Mouse (Mus musculus): ENCODE measurements around the gene Gm11492.

Gm11492 gene

GRCm38 (mm10) chr11:87566501-87566900 is at the start of gene Gm11492:
Gene Gm11492 (plus strand): TSS chr11:87566653.
- DNase-seq (ENCODE audit: low read depth), result no peak

- DNase-seq (ENCODE audit: low read depth), result no peak
These were observed 47.2 kb upstream of the Gm11492 start for GRCm38 (mm10) chr11:87519260-87519659.

- no peak for DNase-seq (ENCODE audit: low read depth)
These were observed 43.0 kb upstream of the Gm11492 start for GRCm38 (mm10) chr11:87523466-87523865.

GRCm38 (mm10) chr11:87523967-87524366 is 42.5 kb upstream of the Gm11492 start:
- no peak for DNase-seq (ENCODE audit: low read depth)

- DNase-seq (ENCODE audit: low read depth), result no peak
These were observed 41.7 kb upstream of the Gm11492 start for GRCm38 (mm10) chr11:87524780-87525179.

GRCm38 (mm10) chr11:87527364-87527763 is 39.1 kb upstream of the Gm11492 start:
- DNase-seq (ENCODE audit: low read depth), result no peak

GRCm38 (mm10) chr11:87527990-87528389 is 38.5 kb upstream of the Gm11492 start:
- DNase-seq (ENCODE audit: low read depth), result no peak

- DNase-seq (ENCODE audit: low read depth), result no peak
These were observed 34.8 kb upstream of the Gm11492 start for GRCm38 (mm10) chr11:87531695-87532094.

- DNase-seq (ENCODE audit: low read depth), result no peak
These were observed 24.2 kb upstream of the Gm11492 start for GRCm38 (mm10) chr11:87542285-87542684.

- no peak for DNase-seq (ENCODE audit: low read depth)
These were observed 23.5 kb upstream of the Gm11492 start for GRCm38 (mm10) chr11:87542906-87543305.

GRCm38 (mm10) chr11:87553342-87553741 is 13.1 kb upstream of the Gm11492 start:
- DNase-seq (ENCODE audit: low read depth), result no peak

- no peak for DNase-seq (ENCODE audit: low read depth)
These were observed 12.1 kb upstream of the Gm11492 start for GRCm38 (mm10) chr11:87554386-87554785.

GRCm38 (mm10) chr11:87555106-87555703 is 11.2 kb upstream of the Gm11492 start:
- no peak for DNase-seq (ENCODE audit: low read depth)

- DNase-seq (ENCODE audit: low read depth), result no peak
These were observed 5.2 kb upstream of the Gm11492 start for GRCm38 (mm10) chr11:87561208-87561607.

- no peak for DNase-seq (ENCODE audit: low read depth)
These were observed 2.0 kb downstream of the Gm11492 start, which contains the start of gene Sept4 for GRCm38 (mm10) chr11:87568255-87568953. Gene Sept4 (plus strand): TSS chr11:87568903.

GRCm38 (mm10) chr11:87570743-87571142 is 4.3 kb downstream of the Gm11492 start:
- DNase-seq (ENCODE audit: low read depth), result no peak

GRCm38 (mm10) chr11:87571361-87571950 is 5.0 kb downstream of the Gm11492 start:
- DNase-seq (ENCODE audit: low read depth), result no peak

GRCm38 (mm10) chr11:87573751-87574150 is 7.3 kb downstream of the Gm11492 start:
- no peak for DNase-seq (ENCODE audit: low read depth)

- no peak for DNase-seq (ENCODE audit: low read depth)
These were observed 8.2 kb downstream of the Gm11492 start for GRCm38 (mm10) chr11:87574520-87575180.

- DNase-seq (ENCODE audit: low read depth), result no peak
These were observed 11.3 kb downstream of the Gm11492 start for GRCm38 (mm10) chr11:87577601-87578248.

- DNase-seq (ENCODE audit: low read depth), result no peak
These were observed 12.0 kb downstream of the Gm11492 start for GRCm38 (mm10) chr11:87578249-87578962.

Data from c-Kit-positive CD71-negative TER-119-negative erythroid progenitor cells, embryonic 14.5 days (primary cell).